Comparison of ENCODE assay signal across 23 mouse cellular contexts in the genomic region with DNA sequence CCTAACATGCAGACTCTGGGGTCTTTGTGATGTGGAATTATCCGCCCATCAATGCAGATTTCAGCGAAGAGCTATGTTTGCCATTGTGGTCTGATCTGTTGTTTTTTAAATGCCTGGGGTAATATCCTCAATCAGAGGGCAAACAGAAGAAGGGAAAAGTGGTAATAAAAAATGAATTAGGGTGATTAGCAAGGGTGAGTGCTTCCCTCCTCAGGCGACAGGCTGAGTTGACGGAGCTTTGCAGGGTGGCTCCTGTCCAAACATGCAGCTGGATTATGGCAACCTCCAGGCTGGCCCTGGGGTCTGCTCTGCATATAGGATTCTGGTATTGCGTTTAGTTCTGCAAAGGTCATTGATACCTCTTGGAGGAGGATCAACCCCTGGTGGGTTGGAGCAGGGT. TPM values are rescaled to one million over a fixed set of nuclear protein-coding genes. Genes with fewer than 3 reads are reported as not detected.
DNase-seq lines count a peak whose midpoint lies in the region; ATAC-seq and TF ChIP-seq lines count a peak whose summit lies in the region.
"Had no signal": no experiment of that assay in that cellular context is flagged by ENCODE, and none has a peak within 500 bp of the region (broad histone marks: within the 10 kb centered on the region; RNA-seq: fewer than 3 reads in every experiment).

No protein-coding gene starts in this region.

- no peak overlapping the region for H3K9ac ChIP-seq in forebrain, embryonic 14.5 days (ENCODE audit: low read length)
- no peak overlapping the region for H3K9ac ChIP-seq in forebrain, postnatal 0 days
- 0 out of 2 replicates have a peak overlapping the region, but pooled peaks have one; percentile 13 for H3K9ac ChIP-seq in neural tube, embryonic 14.5 days (replicated peaks; ENCODE audit: low read depth, low read length)
- H3K9ac ChIP-seq in neural tube, embryonic 15.5 days (replicated peaks): no peak overlapping the region
- H3K9ac ChIP-seq in stomach, postnatal 0 days (ENCODE audit: low read length): no peak overlapping the region
- H3K9ac ChIP-seq: embryonic facial prominence, embryonic 15.5 days; heart, embryonic 15.5 days; liver, postnatal 0 days; neural tube, embryonic 12.5 days; stomach, embryonic 15.5 days had no signal

- ATAC-seq in forebrain, embryonic 14.5 days: 0 out of 2 replicates have a peak, but pooled peaks have one; percentile 49
- ATAC-seq in forebrain, postnatal 0 days: no peak
- no peak for ATAC-seq in neural tube, embryonic 14.5 days (ENCODE audit: low read depth)
- ATAC-seq in neural tube, embryonic 15.5 days (ENCODE audit: low FRiP score): no peak
- no peak for ATAC-seq in stomach, postnatal 0 days (ENCODE audit: low FRiP score, low TSS enrichment)
- ATAC-seq: liver, postnatal 0 days had no signal

- no peak for DNase-seq in forebrain, embryonic 14.5 days (ENCODE audit: low spot score)
- no peak for DNase-seq in forebrain, postnatal 0 days
- peak; percentile 26 for DNase-seq in kidney, postnatal 10 days
- DNase-seq in kidney, adult 8-10 months: no peak
- no peak for DNase-seq in stomach, postnatal 0 days (ENCODE audit: low spot score)
- DNase-seq in spleen, postnatal 4 days (ENCODE audit: low spot score in 2 of 2): no peak
- DNase-seq: adrenal gland, postnatal 25 days; cerebellum, adult 18-20 months; cerebellum, postnatal 25 days; gastrocnemius, postnatal 36 days; heart, postnatal 4 days; kidney, postnatal 14 days; left cerebral cortex, postnatal 4 days; liver, postnatal 0 days; right cerebral cortex, postnatal 25 days had no signal

- peaks cover 17% of the 10 kb centered on the region for H3K4me1 ChIP-seq in forebrain, embryonic 14.5 days (ENCODE audit: control insufficient read depth, insufficient read depth, low read length)
- H3K4me1 ChIP-seq in forebrain, postnatal 0 days (ENCODE audit: insufficient read depth): 0 out of 2 replicates have a peak, but pooled peaks cover 5% of the 10 kb centered on the region
- 0 out of 2 replicates have a peak, but pooled peaks cover 4% of the 10 kb centered on the region for H3K4me1 ChIP-seq in neural tube, embryonic 14.5 days (ENCODE audit: control insufficient read depth, insufficient read depth, low read length)
- H3K4me1 ChIP-seq in neural tube, embryonic 15.5 days: peaks cover 12% of the 10 kb centered on the region
- H3K4me1 ChIP-seq in stomach, postnatal 0 days (replicated peaks; ENCODE audit: control insufficient read depth, insufficient read depth): no peaks in the 10 kb centered on the region
- H3K4me1 ChIP-seq: stomach, embryonic 15.5 days had no signal

- TF ChIP-seq EP300 in stomach, postnatal 0 days (optimal IDR thresholded peaks at IDR 0.05): no peak

- H3K9me3 ChIP-seq in forebrain, embryonic 14.5 days (replicated peaks; ENCODE audit: control insufficient read depth, low read length): no peaks in the 10 kb centered on the region
- no peaks in the 10 kb centered on the region for H3K9me3 ChIP-seq in forebrain, postnatal 0 days (ENCODE audit: low read length)
- H3K9me3 ChIP-seq in neural tube, embryonic 14.5 days (ENCODE audit: control insufficient read depth, low read length): no peaks in the 10 kb centered on the region
- no peaks in the 10 kb centered on the region for H3K9me3 ChIP-seq in neural tube, embryonic 15.5 days (replicated peaks)
- no peaks in the 10 kb centered on the region for H3K9me3 ChIP-seq in stomach, postnatal 0 days (ENCODE audit: control insufficient read depth, low read length)
- H3K9me3 ChIP-seq: embryonic facial prominence, embryonic 15.5 days; G1E; heart, embryonic 15.5 days; neural tube, embryonic 12.5 days; stomach, embryonic 15.5 days had no signal

- no peak overlapping the region for H3K4me2 ChIP-seq in forebrain, embryonic 14.5 days (ENCODE audit: low read length)
- H3K4me2 ChIP-seq in forebrain, postnatal 0 days (ENCODE audit: low read depth): no peak overlapping the region
- no peak overlapping the region for H3K4me2 ChIP-seq in neural tube, embryonic 14.5 days (ENCODE audit: low read depth, low read length)
- no peak overlapping the region for H3K4me2 ChIP-seq in neural tube, embryonic 15.5 days
- no peak overlapping the region for H3K4me2 ChIP-seq in stomach, postnatal 0 days (replicated peaks; ENCODE audit: low read depth)
- H3K4me2 ChIP-seq: embryonic facial prominence, embryonic 15.5 days; heart, embryonic 15.5 days; neural tube, embryonic 12.5 days; stomach, embryonic 15.5 days had no signal

- no peaks in the 10 kb centered on the region for H3K27me3 ChIP-seq in forebrain, embryonic 14.5 days (replicated peaks; ENCODE audit: control insufficient read depth, insufficient read depth, low read length)
- no peaks in the 10 kb centered on the region for H3K27me3 ChIP-seq in forebrain, postnatal 0 days (ENCODE audit: insufficient read depth, low read length)
- H3K27me3 ChIP-seq in neural tube, embryonic 14.5 days (ENCODE audit: control insufficient read depth, insufficient read depth, low read length): 0 out of 2 replicates have a peak, but pooled peaks cover 2% of the 10 kb centered on the region
- peaks cover 18% of the 10 kb centered on the region for H3K27me3 ChIP-seq in neural tube, embryonic 15.5 days (replicated peaks)
- H3K27me3 ChIP-seq in stomach, postnatal 0 days (ENCODE audit: control insufficient read depth, insufficient read depth, low read length): no peaks in the 10 kb centered on the region
- H3K27me3 ChIP-seq: stomach, embryonic 15.5 days had no signal

- no peaks in the 10 kb centered on the region for H3K36me3 ChIP-seq in forebrain, embryonic 14.5 days (ENCODE audit: control insufficient read depth, insufficient read depth, low read length)
- H3K36me3 ChIP-seq in forebrain, postnatal 0 days (ENCODE audit: insufficient read depth): no peaks in the 10 kb centered on the region
- H3K36me3 ChIP-seq in neural tube, embryonic 14.5 days (ENCODE audit: control insufficient read depth, insufficient read depth, low read length): no peaks in the 10 kb centered on the region
- no peaks in the 10 kb centered on the region for H3K36me3 ChIP-seq in neural tube, embryonic 15.5 days
- H3K36me3 ChIP-seq in stomach, postnatal 0 days (ENCODE audit: control insufficient read depth, insufficient read depth, low read length): no peaks in the 10 kb centered on the region
- H3K36me3 ChIP-seq: embryonic facial prominence, embryonic 15.5 days; G1E; heart, embryonic 15.5 days; neural tube, embryonic 12.5 days; stomach, embryonic 15.5 days had no signal

- no peak overlapping the region for H3K27ac ChIP-seq in forebrain, embryonic 14.5 days (ENCODE audit: low read depth, low read length)
- no peak overlapping the region for H3K27ac ChIP-seq in forebrain, postnatal 0 days (ENCODE audit: low read depth, low read length)
- H3K27ac ChIP-seq in neural tube, embryonic 14.5 days (ENCODE audit: low read depth, low read length): no peak overlapping the region
- no peak overlapping the region for H3K27ac ChIP-seq in neural tube, embryonic 15.5 days (replicated peaks)
- H3K27ac ChIP-seq in stomach, postnatal 0 days (replicated peaks): no peak overlapping the region
- H3K27ac ChIP-seq: embryonic facial prominence, embryonic 15.5 days; heart, embryonic 15.5 days; neural tube, embryonic 12.5 days; stomach, embryonic 15.5 days had no signal

- H3K4me3 ChIP-seq in forebrain, embryonic 14.5 days (ENCODE audit: low read depth, low read length): no peak overlapping the region
- no peak overlapping the region for H3K4me3 ChIP-seq in forebrain, postnatal 0 days (ENCODE audit: low read depth, low read length)
- no peak overlapping the region for H3K4me3 ChIP-seq in neural tube, embryonic 14.5 days (ENCODE audit: low read depth, low read length)
- H3K4me3 ChIP-seq in neural tube, embryonic 15.5 days (replicated peaks): no peak overlapping the region
- H3K4me3 ChIP-seq in stomach, postnatal 0 days (ENCODE audit: low read depth, low read length): no peak overlapping the region
- H3K4me3 ChIP-seq: embryonic facial prominence, embryonic 15.5 days; heart, embryonic 15.5 days; neural tube, embryonic 12.5 days; stomach, embryonic 15.5 days had no signal

- WGBS in forebrain, embryonic 14.5 days: 29% methylated on average over 5 of the region's 5 CpGs
- WGBS in forebrain, postnatal 0 days: 26% methylated on average over 5 of the region's 5 CpGs
- WGBS in neural tube, embryonic 14.5 days: 19% methylated on average over 5 of the region's 5 CpGs
- WGBS in neural tube, embryonic 15.5 days: 22% methylated on average over 5 of the region's 5 CpGs
- 30% methylated on average over 5 of the region's 5 CpGs for whole genome bisulfite sequencing in stomach, postnatal 0 days

- no peak for TF ChIP-seq CTCF in forebrain, postnatal 0 days (IDR thresholded peaks at IDR 0.05; ENCODE audit: low read depth)
- TF ChIP-seq CTCF in stomach, postnatal 0 days (IDR thresholded peaks at IDR 0.05; ENCODE audit: low read depth): peak; percentile 47

RNA-seq across cellular contexts. Expression of a gene that starts 16.5 kb away (rescaled TPM):
- polyA plus RNA-seq in forebrain, embryonic 14.5 days (2014; fragmentation: Nextera tagmentation; extraction: Ambion mirVana): 16.5 and 19.2 TPM in 2 replicates
- 2.8 and 8.0 TPM in 2 replicates for total RNA-seq in forebrain, postnatal 0 days (2014; rRNA removed)
- 21.0 and 35.2 TPM in 2 replicates for polyA plus RNA-seq in forebrain, postnatal 0 days (2015; fragmentation: Nextera tagmentation; extraction: Ambion mirVana)
- 24.1 and 24.2 TPM in 2 replicates for polyA plus RNA-seq in neural tube, embryonic 14.5 days (2014; fragmentation: Nextera tagmentation; extraction: Ambion mirVana)
- polyA plus RNA-seq in neural tube, embryonic 15.5 days (2015; fragmentation: Nextera tagmentation; extraction: Ambion mirVana): 20.8 and 23.4 TPM in 2 replicates
- 0.98 and 1.5 TPM in 2 replicates for polyA plus RNA-seq in stomach, postnatal 0 days (2015; fragmentation: Nextera tagmentation; extraction: Ambion mirVana)
- total RNA-seq: G1E; monocyte, adult 5-6 weeks had no signal
- polyA plus RNA-seq: G1E had no signal
